Mouse (Mus musculus): ENCODE results near the gene Gdf2. TPM values are rescaled to one million over a fixed set of nuclear protein-coding genes. Genes with fewer than 3 reads are reported as not detected.

Gdf2 gene
- polyA plus RNA-seq, 1 experiment, result not detected

DNA sequence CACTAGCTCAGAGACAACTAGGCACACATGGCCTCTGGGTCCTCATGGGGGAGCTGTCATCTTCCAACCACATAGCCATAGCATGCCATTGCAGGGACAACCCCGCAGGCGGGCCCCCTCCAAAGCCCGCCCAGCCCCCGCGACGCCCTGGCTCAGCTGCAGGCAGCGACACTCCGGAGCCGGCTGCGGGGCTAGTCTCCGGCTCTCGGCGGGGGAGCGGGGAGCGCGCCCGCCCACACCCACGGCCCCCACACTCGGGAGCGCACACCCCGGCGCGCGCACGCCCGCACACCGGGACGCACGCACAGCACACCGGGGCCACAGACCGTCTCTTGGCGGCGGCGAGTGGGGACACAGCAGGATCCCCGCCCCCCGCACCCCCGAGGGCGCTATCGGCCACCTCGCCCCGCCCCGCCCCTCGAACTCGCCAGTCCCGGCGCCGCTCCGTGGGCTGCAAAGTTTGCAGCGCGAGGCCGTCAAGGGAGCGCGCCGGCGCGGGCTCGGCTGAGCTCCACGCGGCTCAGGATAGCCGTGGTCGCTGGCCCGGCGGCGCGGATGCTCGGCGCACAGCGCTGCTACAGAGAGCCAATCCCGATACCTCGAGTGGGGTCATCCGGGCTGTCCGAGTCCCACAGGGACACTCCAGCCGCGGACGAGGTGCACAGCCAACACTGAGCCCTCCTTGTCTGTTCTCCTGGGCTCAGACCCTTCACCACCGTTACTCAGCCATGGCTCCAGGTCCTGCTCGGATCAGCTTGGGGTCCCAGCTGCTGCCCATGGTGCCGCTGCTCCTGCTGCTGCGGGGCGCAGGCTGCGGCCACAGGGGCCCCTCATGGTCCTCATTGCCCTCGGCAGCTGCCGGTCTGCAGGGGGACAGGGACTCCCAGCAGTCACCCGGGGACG lies 17.4 kb upstream of the Gdf2 start, which contains the start of gene Gdf10:
TSS of gene Gdf10 (plus strand) at position 420 of the 903 bp plus-strand sequence.
- Histone ChIP-seq H3K4me3 (ENCODE audit: low read depth, low read length) (peak within 1 kb of the TSS; percentile 54), H3K27me3 (ENCODE audit: control insufficient read depth, insufficient read depth, low read length, poor library complexity, severe bottlenecking) (peaks cover 6% of the 10 kb centered on the region; the same call in 1 of the 2 replicates), H3K36me3 (ENCODE audit: control insufficient read depth, insufficient read depth, low read length, poor library complexity, severe bottlenecking) (no peaks in the 10 kb centered on the region), H3K9me3 (replicated peaks; ENCODE audit: control insufficient read depth, insufficient read depth, low read length, poor library complexity, severe bottlenecking) (no peaks in the 10 kb centered on the region), H3K4me1 (ENCODE audit: control insufficient read depth, insufficient read depth, low read length) (no peaks in the 10 kb centered on the region), H3K9ac (ENCODE audit: low read depth, poor library complexity, severe bottlenecking) (no peak within 1 kb of the TSS), H3K27ac (ENCODE audit: insufficient read depth, low read length) (no peak within 1 kb of the TSS)
- TF ChIP-seq EP300 (IDR thresholded peaks at IDR 0.05; ENCODE audit: insufficient read depth, low read depth, low read length) (no peak), POLR2A (IDR thresholded peaks at IDR 0.05; ENCODE audit: insufficient read depth, low read length) (no peak), CTCF (IDR thresholded peaks at IDR 0.05; ENCODE audit: low read depth, low read length) (no peak)

DNA sequence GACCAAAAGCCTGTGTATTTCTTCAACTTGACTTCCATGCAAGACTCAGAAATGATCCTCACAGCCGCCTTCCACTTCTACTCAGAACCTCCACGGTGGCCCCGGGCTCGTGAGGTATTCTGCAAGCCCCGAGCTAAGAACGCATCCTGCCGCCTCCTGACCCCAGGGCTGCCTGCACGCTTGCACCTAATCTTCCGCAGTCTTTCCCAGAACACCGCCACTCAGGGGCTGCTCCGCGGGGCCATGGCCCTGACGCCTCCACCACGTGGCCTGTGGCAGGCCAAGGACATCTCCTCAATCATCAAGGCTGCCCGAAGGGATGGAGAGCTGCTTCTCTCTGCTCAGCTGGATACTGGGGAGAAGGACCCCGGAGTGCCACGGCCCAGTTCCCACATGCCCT lies 9.0 kb upstream of the Gdf2 start:
- H3K9ac ChIP-seq (ENCODE audit: low read depth, poor library complexity, severe bottlenecking), result no peak overlapping the region
- 0 out of 2 replicates have a peak, but pooled peaks cover 2% of the 10 kb centered on the region for H3K27me3 ChIP-seq (ENCODE audit: control insufficient read depth, insufficient read depth, low read length, poor library complexity, severe bottlenecking)
- H3K4me1 ChIP-seq (ENCODE audit: control insufficient read depth, insufficient read depth, low read length), result no peaks in the 10 kb centered on the region
- no peaks in the 10 kb centered on the region for H3K9me3 ChIP-seq (replicated peaks; ENCODE audit: control insufficient read depth, insufficient read depth, low read length, poor library complexity, severe bottlenecking)
- TF ChIP-seq EP300 (IDR thresholded peaks at IDR 0.05; ENCODE audit: insufficient read depth, low read depth, low read length) (no peak), CTCF (IDR thresholded peaks at IDR 0.05; ENCODE audit: low read depth, low read length) (no peak), POLR2A (IDR thresholded peaks at IDR 0.05; ENCODE audit: insufficient read depth, low read length) (no peak)
- no peaks in the 10 kb centered on the region for H3K36me3 ChIP-seq (ENCODE audit: control insufficient read depth, insufficient read depth, low read length, poor library complexity, severe bottlenecking)
- H3K4me3 ChIP-seq (ENCODE audit: low read depth, low read length), result 0 out of 2 replicates have a peak overlapping the region, but pooled peaks have one; percentile 6
- H3K27ac ChIP-seq (ENCODE audit: insufficient read depth, low read length), result no peak overlapping the region

DNA sequence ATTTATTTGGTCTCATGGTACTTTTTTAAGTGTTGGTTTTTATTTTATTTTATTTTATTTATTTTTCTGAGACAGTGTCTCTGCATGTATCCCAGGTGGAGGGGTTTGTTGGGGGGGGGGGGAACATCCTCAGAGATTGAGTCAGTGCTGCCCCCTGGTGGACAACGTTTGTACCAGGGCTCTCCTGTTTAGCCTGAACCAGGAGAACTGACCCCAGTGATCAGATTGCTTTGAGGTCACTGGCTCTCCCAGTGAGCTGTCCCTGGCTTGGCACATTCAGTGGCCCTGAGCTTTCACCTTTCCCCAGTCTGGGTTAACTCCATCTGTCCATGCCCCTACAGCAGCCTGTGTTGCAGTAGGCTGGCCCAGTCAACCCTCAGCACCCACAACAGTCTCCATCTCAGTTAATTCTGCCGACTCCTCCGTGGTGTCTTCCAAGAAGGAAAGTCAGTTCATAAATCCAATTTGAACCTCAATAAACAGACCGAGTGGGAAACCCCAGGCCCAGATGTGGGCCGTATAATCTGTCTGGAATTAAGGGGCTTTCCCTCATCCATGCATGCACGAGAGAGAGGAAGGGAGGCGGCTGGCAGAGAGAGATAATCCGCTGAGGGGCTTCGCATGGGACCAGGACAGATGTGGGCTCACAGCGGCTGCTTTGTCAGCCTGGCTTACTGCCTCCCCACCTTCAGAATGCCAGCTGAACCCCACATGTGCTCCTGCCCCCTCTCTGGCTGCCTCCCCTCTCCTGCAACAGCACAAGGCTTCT lies 7.7 kb upstream of the Gdf2 start:
- H3K27me3 ChIP-seq (ENCODE audit: control insufficient read depth, insufficient read depth, low read length, poor library complexity, severe bottlenecking), result 0 out of 2 replicates have a peak, but pooled peaks cover 2% of the 10 kb centered on the region
- no peak overlapping the region for H3K9ac ChIP-seq (ENCODE audit: low read depth, poor library complexity, severe bottlenecking)
- H3K4me3 ChIP-seq (ENCODE audit: low read depth, low read length), result no peak overlapping the region
- no peaks in the 10 kb centered on the region for H3K4me1 ChIP-seq (ENCODE audit: control insufficient read depth, insufficient read depth, low read length)
- no peak overlapping the region for H3K27ac ChIP-seq (ENCODE audit: insufficient read depth, low read length)
- no peaks in the 10 kb centered on the region for H3K9me3 ChIP-seq (replicated peaks; ENCODE audit: control insufficient read depth, insufficient read depth, low read length, poor library complexity, severe bottlenecking)
- TF ChIP-seq EP300 (IDR thresholded peaks at IDR 0.05; ENCODE audit: insufficient read depth, low read depth, low read length) (no peak), POLR2A (IDR thresholded peaks at IDR 0.05; ENCODE audit: insufficient read depth, low read length) (no peak), CTCF (IDR thresholded peaks at IDR 0.05; ENCODE audit: low read depth, low read length) (peak; percentile 52)
- H3K36me3 ChIP-seq (ENCODE audit: control insufficient read depth, insufficient read depth, low read length, poor library complexity, severe bottlenecking), result no peaks in the 10 kb centered on the region

DNA sequence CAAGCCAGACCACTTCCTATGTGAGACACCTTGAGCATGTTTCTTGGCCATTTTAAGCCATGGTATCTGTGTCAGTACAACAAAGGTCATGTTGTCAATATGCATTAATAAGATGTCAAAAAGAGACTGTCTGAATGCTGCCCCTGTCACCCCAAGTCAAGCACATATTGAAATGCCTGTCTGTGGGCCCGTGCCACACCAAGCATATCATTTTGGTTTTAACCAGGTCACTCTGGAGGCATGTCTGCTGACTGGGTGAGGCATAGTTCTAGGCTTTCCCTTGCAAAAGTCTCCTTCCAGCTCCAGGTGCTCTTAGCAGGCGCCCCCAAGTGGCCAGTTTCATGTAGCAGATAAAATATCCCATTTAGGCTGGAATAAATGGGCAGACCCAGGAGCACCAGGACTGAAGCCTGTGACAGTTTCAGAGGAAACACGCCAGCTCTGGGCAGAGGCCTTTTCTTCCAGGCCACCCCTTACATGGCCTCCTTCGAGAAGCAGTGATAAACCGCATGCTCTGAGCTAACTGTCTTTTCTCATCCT lies 7.0 kb upstream of the Gdf2 start:
- Histone ChIP-seq H3K9me3 (replicated peaks; ENCODE audit: control insufficient read depth, insufficient read depth, low read length, poor library complexity, severe bottlenecking) (no peaks in the 10 kb centered on the region), H3K27me3 (ENCODE audit: control insufficient read depth, insufficient read depth, low read length, poor library complexity, severe bottlenecking) (0 out of 2 replicates have a peak, but pooled peaks cover 2% of the 10 kb centered on the region), H3K4me1 (ENCODE audit: control insufficient read depth, insufficient read depth, low read length) (no peaks in the 10 kb centered on the region), H3K9ac (ENCODE audit: low read depth, poor library complexity, severe bottlenecking) (no peak overlapping the region), H3K36me3 (ENCODE audit: control insufficient read depth, insufficient read depth, low read length, poor library complexity, severe bottlenecking) (no peaks in the 10 kb centered on the region), H3K27ac (ENCODE audit: insufficient read depth, low read length) (no peak overlapping the region), H3K4me3 (ENCODE audit: low read depth, low read length) (no peak overlapping the region)
- no peak for TF ChIP-seq EP300 (IDR thresholded peaks at IDR 0.05; ENCODE audit: insufficient read depth, low read depth, low read length)
- peak; percentile 67 for TF ChIP-seq CTCF (IDR thresholded peaks at IDR 0.05; ENCODE audit: low read depth, low read length)
- no peak for TF ChIP-seq POLR2A (IDR thresholded peaks at IDR 0.05; ENCODE audit: insufficient read depth, low read length)

DNA sequence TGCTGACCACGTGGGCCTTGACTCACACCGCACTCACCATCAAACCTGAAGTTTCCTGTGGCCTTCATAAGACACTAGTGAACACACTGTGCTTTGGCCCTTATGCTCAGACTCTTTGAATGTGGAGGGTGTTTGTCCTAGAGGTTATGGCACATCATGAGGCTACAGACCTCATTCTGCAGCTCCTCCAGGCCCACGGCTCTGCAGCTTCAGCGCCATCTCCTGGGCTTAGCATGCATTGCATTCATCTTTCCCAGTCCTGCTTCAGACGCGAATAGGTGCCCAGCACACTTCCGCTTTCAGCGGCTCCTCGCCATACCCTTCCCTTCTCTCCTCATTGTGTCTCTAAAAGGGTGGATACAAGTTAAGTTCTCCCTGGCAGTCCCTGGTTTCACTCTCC lies 1.7 kb upstream of the Gdf2 start:
- Histone ChIP-seq H3K36me3 (ENCODE audit: control insufficient read depth, insufficient read depth, low read length, poor library complexity, severe bottlenecking) (no peaks in the 10 kb centered on the region), H3K4me3 (ENCODE audit: low read depth, low read length) (no peak overlapping the region), H3K9me3 (replicated peaks; ENCODE audit: control insufficient read depth, insufficient read depth, low read length, poor library complexity, severe bottlenecking) (no peaks in the 10 kb centered on the region), H3K4me1 (ENCODE audit: control insufficient read depth, insufficient read depth, low read length) (no peaks in the 10 kb centered on the region), H3K27me3 (ENCODE audit: control insufficient read depth, insufficient read depth, low read length, poor library complexity, severe bottlenecking) (no peaks in the 10 kb centered on the region), H3K27ac (ENCODE audit: insufficient read depth, low read length) (no peak overlapping the region), H3K9ac (ENCODE audit: low read depth, poor library complexity, severe bottlenecking) (no peak overlapping the region)
- TF ChIP-seq EP300 (IDR thresholded peaks at IDR 0.05; ENCODE audit: insufficient read depth, low read depth, low read length), result no peak
- no peak for TF ChIP-seq POLR2A (IDR thresholded peaks at IDR 0.05; ENCODE audit: insufficient read depth, low read length)
- TF ChIP-seq CTCF (IDR thresholded peaks at IDR 0.05; ENCODE audit: low read depth, low read length), result peak; percentile 90

Data from ES-Bruce4 (cell line).